Mouse (Mus musculus): ENCODE data around the gene Ttc7.

The Ttc7 gene

GRCm38 (mm10) chr17:87315021-87315531, 32.4 kb downstream of the Ttc7 start:
- DNase-seq, result peak; percentile 88 to 92

GRCm38 (mm10) chr17:87315891-87316763, 33.4 kb downstream of the Ttc7 start:
- no peak for DNase-seq

- peak in 1 of 2 experiments; percentile 42 for DNase-seq
Observed at GRCm38 (mm10) chr17:87317271-87317670, 34.6 kb downstream of the Ttc7 start.

GRCm38 (mm10) chr17:87317947-87318346, 35.3 kb downstream of the Ttc7 start:
- DNase-seq, result no peak

- DNase-seq, result no peak
Observed at GRCm38 (mm10) chr17:87321673-87322072, 39.0 kb downstream of the Ttc7 start.

DNA sequence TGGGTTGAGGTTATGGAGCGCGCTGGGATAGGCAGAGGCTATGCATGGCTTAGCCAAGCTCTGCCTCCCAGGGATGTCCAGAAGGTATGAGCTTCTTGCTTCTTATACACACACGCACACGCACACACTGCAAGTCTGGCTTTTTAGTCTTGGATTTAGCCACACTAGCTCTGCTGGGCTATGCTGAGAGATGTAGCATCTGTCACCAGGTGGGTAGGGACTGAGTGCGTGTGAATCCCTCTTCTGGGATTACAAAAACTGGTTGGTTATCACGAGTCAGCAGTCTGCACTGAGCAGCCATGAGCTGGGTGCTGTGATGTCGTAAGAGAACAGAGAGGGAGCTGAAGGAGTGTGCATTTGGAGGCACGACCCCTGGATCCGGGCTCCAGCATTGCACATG, 40.5 kb downstream of the Ttc7 start:
- no peak for DNase-seq

GRCm38 (mm10) chr17:87325501-87325900, 42.8 kb downstream of the Ttc7 start:
- no peak for DNase-seq

DNA sequence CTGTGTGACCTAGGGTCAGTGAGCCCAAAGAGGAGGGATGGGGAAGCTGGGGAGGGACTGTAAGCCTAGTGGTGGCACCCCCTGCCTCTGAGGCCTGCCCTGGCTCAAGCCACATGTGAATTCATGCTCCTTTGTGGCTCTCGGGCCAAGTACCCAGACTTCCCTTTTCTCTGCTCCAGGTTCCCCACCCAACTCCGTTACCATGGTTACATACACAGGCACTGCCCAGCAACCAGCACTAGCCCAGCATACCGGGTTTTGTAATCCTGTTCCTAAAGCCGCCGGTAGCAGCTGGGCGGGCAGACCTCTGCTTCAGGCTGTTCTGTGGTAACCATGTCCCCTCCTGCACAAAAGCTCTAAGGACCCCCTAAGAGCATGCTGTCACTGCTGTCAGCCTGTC, 44.3 kb downstream of the Ttc7 start:
- DNase-seq, result peak; percentile 78

GRCm38 (mm10) chr17:87327645-87328044, 45.0 kb downstream of the Ttc7 start:
- DNase-seq, result no peak

GRCm38 (mm10) chr17:87328177-87328768, 45.6 kb downstream of the Ttc7 start:
- DNase-seq, result no peak

DNA sequence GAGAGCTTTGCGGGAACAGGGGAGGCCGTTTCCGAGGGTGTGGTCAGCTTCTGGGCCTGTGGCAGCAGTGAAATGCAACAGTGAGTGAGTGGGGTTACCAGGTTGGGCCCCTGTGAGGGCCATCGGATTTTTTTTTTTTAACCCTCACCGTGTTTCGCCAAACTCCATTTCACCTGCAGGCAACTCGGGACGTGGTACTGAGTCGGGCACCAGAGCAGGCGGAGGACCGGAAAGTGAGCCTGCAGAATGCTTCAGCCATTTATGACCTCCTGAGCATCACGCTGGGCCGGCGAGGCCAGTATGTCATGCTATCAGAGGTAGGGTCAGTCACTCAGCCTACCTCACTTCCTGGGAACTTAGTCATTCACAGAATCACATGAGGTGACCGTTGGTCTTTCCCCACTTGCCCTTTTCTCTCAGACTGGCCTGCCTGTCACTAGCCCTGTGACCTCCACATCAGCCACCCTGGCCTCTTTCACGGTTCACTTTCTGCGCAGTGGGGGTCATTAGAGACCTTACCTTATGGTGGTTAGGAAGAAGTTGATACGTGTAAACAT, 46.5 kb downstream of the Ttc7 start:
- no peak for DNase-seq

- DNase-seq, result no peak
Observed at GRCm38 (mm10) chr17:87330250-87330920, 47.7 kb downstream of the Ttc7 start.

DNA sequence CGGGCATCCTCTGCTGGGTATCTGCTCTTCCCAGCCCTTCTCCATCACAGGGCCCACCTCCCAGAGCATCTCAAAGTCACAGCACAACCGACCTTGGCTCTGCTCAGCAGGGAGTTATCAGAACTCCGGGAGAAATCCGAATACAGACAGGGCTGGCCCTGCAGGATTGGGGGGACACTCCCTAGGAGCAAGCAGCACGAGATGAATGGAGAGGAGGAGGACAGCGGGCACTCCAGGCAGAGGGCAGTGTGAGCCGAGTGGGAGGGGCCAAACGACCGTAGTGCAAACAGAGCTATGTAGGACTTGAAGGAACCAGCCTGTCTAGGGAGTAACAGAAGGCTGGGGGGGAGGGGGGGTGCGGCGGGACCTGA, 48.2 kb downstream of the Ttc7 start:
- peak; percentile 34 to 56 for DNase-seq

- no peak for DNase-seq
Observed at GRCm38 (mm10) chr17:87331336-87332141, 48.9 kb downstream of the Ttc7 start.

- no peak for DNase-seq
Observed at GRCm38 (mm10) chr17:87332142-87332815, 49.6 kb downstream of the Ttc7 start.

GRCm38 (mm10) chr17:87332887-87333286, 50.2 kb downstream of the Ttc7 start:
- no peak for DNase-seq

DNA sequence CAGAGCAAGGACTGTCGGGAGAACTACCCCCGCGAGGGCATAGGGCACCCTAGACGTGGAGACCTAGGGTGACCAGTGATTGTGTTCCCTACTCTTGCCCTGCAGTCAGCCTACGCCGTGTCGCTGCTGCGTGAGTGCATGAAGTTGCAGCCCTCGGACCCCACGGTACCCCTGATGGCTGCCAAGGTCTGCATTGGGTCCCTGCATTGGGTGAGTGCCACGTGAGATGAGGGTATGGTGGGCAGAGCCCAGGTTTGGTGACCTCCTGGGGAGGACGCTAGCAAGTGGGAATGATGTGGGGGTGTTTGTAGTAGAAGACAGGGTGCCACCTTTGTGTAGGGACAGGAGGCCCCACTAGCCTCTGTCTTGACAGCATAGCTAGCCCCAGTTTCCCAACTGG, 51.5 kb downstream of the Ttc7 start:
- no peak for DNase-seq

DNA sequence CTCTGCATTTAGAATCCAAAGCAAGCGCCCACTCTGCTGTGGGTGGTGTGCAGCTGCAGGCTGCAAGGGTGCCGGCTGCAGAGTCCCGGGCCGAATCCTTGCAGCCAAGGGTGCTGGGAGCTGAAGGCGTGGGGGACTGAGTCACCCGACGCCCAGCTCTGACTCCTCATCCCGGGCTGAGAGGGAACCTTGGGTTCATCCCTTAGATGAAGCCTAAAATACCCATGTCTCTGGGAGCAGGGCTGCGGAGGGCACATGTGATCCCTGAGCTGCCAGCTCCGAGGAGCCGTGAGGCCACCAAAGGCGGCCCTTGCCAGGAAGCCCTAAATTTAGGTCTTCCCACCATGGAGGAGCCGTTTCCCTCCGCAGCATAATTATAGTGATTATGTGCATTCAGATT, 52.5 kb downstream of the Ttc7 start:
- no peak for DNase-seq

GRCm38 (mm10) chr17:87335727-87336126, 53.0 kb downstream of the Ttc7 start:
- DNase-seq, result no peak

DNA sequence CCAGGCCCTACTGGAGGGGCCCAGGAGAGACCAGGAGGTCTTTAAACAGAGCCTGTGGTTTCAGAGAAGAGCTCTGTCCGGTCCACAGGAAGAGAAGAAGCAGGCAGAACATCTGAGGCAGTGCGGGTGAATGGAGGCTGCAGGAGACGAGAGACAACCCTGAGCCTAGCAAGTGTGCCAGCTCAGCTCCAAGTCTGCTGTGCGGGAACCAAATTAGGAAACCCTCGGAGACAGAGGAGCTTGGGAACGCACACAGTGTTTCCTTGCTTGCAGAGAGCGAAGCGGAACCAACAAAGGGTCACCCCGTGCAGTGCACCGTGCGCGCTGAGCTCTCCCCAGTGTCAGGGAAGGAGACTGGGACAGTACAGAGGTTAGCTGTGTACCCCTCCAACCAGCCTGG, 54.2 kb downstream of the Ttc7 start:
- no peak for DNase-seq

DNA sequence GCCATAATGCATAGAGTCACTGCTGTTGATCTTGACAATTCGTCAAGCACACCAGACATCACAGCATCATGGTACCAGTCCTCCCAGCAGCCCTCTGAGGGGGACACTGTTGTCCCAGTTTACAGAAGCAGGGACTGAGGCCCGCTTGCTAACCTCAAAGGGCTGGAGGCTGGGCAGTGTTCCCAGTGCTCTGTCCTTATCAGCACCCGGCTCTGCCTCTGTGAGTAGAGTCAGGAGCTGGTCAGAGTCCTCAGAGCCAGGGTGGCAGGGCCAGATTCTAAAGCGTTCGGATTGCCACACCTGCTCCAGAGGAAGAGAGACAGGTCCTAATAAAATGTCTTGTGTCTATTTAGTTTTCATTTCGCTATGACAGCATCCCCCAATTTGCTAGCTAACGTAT, 55.0 kb downstream of the Ttc7 start:
- DNase-seq, result no peak

DNA sequence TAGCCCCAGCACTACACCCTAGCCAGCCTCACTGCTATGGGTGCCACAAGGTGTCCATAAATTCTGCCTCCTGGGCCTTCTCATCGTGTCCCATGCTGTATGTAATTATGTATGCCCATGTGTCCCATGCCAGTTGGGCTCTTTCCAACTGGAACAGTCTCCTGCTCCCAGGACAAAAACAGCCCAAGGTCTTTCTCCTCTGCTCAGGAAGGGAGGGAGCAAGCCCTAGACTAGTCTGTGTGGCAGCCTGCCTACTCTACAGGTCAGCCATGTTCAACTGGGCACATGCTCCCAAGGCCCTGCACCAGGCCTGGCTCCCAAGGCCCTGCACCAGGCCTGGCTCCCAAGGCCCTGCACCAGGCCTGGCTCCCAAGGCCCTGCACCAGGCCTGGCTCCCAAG, 56.4 kb downstream of the Ttc7 start:
- DNase-seq, result no peak
